Mouse (Mus musculus): Measurements from ENCODE around the gene Mllt3.

GRCm38 (mm10) chr4:87944320-87944719 is 88.8 kb downstream of the Mllt3 start:
- TF ChIP-seq POLR2A (IDR thresholded peaks at IDR 0.05; ENCODE audit: extremely low read depth, insufficient read depth, low read length), result no peak
- TF ChIP-seq CTCF (IDR thresholded peaks at IDR 0.05; ENCODE audit: low read depth, low read length), result no peak

All from liver, adult 2 months (tissue).